Mouse (Mus musculus): ENCODE measurements at regions not wholly inside any gene's neighbourhood (a gene's known extent, or its start where the extent isn't known, plus 50 kb on each side); places are given as distances from the start of the nearest gene placed in this dataset.
"Not testable (repeated sequence)": the region's sequence is repeated elsewhere in the genome, so short reads cannot be mapped to it uniquely, and the experiment has no call there.

DNA sequence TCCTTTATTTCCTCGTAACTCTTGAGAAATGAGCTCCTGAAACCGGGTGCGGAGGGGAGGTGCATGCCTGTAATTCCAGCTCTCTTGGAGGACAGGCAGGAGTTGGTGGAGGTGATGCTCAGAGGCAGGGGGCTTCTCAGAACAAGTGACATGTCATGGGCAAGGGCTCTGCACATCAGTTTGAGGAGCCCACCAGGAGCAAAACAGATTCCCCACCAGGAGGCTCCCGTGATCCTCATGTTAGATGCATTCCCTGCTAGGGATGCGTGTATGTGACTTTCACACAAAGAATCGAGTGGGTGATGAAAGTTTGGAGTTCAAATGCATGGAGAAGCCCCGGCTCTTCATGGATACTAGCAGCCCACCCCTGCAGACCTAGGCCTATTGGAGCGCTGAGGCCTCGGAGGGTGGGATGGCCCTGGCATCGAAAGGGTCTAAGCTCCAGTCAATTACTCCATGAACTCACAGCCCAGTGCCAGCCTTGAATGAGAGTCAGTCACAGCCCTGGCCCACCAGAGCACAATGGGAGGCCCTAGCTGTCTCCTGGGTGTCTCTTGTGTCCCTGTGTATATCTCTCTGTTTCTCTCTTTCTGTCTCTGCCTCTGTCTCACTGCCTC, 150.1 kb upstream of the A430005L14Rik start:
- DNase-seq (ENCODE audit: low read depth in 3 of 3, low spot score in 3 of 3) (no peak), ATAC-seq (ENCODE audit: insufficient read depth) (no peak)
- Histone ChIP-seq H3K4me2 (ENCODE audit: low read depth) (no peak overlapping the region), H3K9ac (replicated peaks) (no peak overlapping the region), H3K36me3 (replicated peaks; ENCODE audit: control insufficient read depth, insufficient read depth, low read depth) (no peaks in the 10 kb centered on the region), H3K27me3 (ENCODE audit: control insufficient read depth, insufficient read depth, low read length) (no peaks in the 10 kb centered on the region), H3K27ac (no peak overlapping the region), H3K9me3 (ENCODE audit: control insufficient read depth, low read length) (no peaks in the 10 kb centered on the region), H3K4me3 (ENCODE audit: insufficient read depth in 1 of 2, low read depth in 2 of 2, low read length in 2 of 2) (no peak overlapping the region), H3K4me1 (replicated peaks; ENCODE audit: control insufficient read depth in 2 of 2, insufficient read depth in 2 of 2, low read length in 1 of 2) (no peaks in the 10 kb centered on the region)
- 37% methylated on average over 10 of the region's 10 CpGs for WGBS (ENCODE audit: insufficient replicate concordance)
- TF ChIP-seq CTCF (IDR thresholded peaks at IDR 0.05; ENCODE audit: low read depth), result no peak
- no peak for TF ChIP-seq EP300 (IDR thresholded peaks at IDR 0.05; ENCODE audit: low read depth)

DNA sequence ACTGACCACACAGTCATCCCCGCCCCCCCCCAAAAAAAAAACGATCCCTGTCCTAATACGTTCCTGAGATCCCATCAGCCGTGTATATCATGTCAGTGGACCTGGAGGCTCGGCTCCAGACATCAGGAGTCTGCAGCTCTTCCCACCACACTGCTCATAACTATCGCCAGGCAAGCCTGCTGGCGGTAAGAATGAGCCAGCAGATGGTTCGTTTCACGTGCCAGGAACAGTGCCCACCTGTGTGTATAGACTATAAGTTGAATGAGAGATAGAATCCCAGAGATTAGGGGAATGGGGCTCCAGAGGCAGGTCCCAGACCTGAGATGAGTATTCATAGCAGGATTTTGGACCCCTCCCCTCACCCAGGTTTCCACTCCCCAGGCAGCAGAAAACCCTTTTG, 144.2 kb upstream of the A430005L14Rik start:
- WGBS (ENCODE audit: insufficient replicate concordance), result 64% methylated on average over 9 of the region's 9 CpGs

GRCm38 (mm10) chr4:153827914-153828313, 129.1 kb upstream of the A430005L14Rik start:
- Histone ChIP-seq H3K4me1 (replicated peaks; ENCODE audit: control insufficient read depth in 2 of 2, insufficient read depth in 2 of 2, low read length in 1 of 2) (no peaks in the 10 kb centered on the region), H3K27me3 (ENCODE audit: control insufficient read depth, insufficient read depth, low read length) (no peaks in the 10 kb centered on the region), H3K36me3 (replicated peaks; ENCODE audit: control insufficient read depth, insufficient read depth, low read depth) (no peaks in the 10 kb centered on the region), H3K4me3 (ENCODE audit: insufficient read depth in 1 of 2, low read depth in 2 of 2, low read length in 2 of 2) (no peak overlapping the region), H3K9me3 (ENCODE audit: control insufficient read depth, low read length) (no peaks in the 10 kb centered on the region), H3K4me2 (ENCODE audit: low read depth) (no peak overlapping the region), H3K27ac (no peak overlapping the region), H3K9ac (replicated peaks) (no peak overlapping the region)
- TF ChIP-seq CTCF (IDR thresholded peaks at IDR 0.05; ENCODE audit: low read depth), result 0 out of 2 replicates have a peak, but pooled peaks have one; percentile 5
- TF ChIP-seq EP300 (IDR thresholded peaks at IDR 0.05; ENCODE audit: low read depth), result no peak
- DNase-seq (ENCODE audit: low read depth in 3 of 3, low spot score in 3 of 3) (no peak), ATAC-seq (ENCODE audit: insufficient read depth) (no peak)
- WGBS (ENCODE audit: insufficient replicate concordance), result 52% methylated on average over 9 of the region's 9 CpGs

More for the DNA sequence above, 144.2 kb upstream of the A430005L14Rik start:
- Histone ChIP-seq H3K9me3 (ENCODE audit: control insufficient read depth, low read length) (no peaks in the 10 kb centered on the region), H3K27me3 (ENCODE audit: control insufficient read depth, insufficient read depth, low read length) (no peaks in the 10 kb centered on the region), H3K4me3 (ENCODE audit: insufficient read depth in 1 of 2, low read depth in 2 of 2, low read length in 2 of 2) (no peak overlapping the region), H3K27ac (no peak overlapping the region), H3K4me1 (replicated peaks; ENCODE audit: control insufficient read depth in 2 of 2, insufficient read depth in 2 of 2, low read length in 1 of 2) (no peaks in the 10 kb centered on the region), H3K9ac (replicated peaks) (no peak overlapping the region), H3K4me2 (ENCODE audit: low read depth) (no peak overlapping the region), H3K36me3 (replicated peaks; ENCODE audit: control insufficient read depth, insufficient read depth, low read depth) (no peaks in the 10 kb centered on the region)
- DNase-seq (ENCODE audit: low read depth in 3 of 3, low spot score in 3 of 3) (no peak), ATAC-seq (ENCODE audit: insufficient read depth) (no peak)
- TF ChIP-seq CTCF (IDR thresholded peaks at IDR 0.05; ENCODE audit: low read depth) (no peak), EP300 (IDR thresholded peaks at IDR 0.05; ENCODE audit: low read depth) (no peak)

DNA sequence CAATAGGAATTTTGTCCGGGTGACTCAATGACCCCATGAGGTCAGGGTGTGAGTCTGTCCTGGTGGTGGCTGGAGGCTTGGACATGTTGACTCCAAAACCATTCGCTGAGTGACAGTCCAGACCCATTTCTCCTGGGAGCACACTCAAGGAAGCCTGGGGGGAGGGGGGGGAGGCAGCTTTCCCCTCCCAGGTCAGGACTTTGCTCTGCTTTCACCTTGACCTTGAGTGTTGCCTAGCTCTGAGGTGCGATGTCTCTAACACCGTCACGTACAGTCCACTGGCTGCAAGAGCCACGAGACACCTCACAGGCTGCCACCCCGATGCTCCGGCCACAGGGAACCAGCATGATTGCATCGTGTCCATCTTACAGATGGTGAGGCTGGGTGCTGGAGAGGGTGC, 127.3 kb upstream of the A430005L14Rik start:
- Histone ChIP-seq H3K27me3 (ENCODE audit: control insufficient read depth, insufficient read depth, low read length) (no peaks in the 10 kb centered on the region), H3K9ac (replicated peaks) (no peak overlapping the region), H3K9me3 (ENCODE audit: control insufficient read depth, low read length) (no peaks in the 10 kb centered on the region), H3K4me1 (replicated peaks; ENCODE audit: control insufficient read depth in 2 of 2, insufficient read depth in 2 of 2, low read length in 1 of 2) (no peaks in the 10 kb centered on the region), H3K4me3 (ENCODE audit: insufficient read depth in 1 of 2, low read depth in 2 of 2, low read length in 2 of 2) (no peak overlapping the region), H3K36me3 (replicated peaks; ENCODE audit: control insufficient read depth, insufficient read depth, low read depth) (no peaks in the 10 kb centered on the region), H3K27ac (no peak overlapping the region), H3K4me2 (ENCODE audit: low read depth) (no peak overlapping the region)
- DNase-seq (ENCODE audit: low read depth in 3 of 3, low spot score in 3 of 3) (no peak), ATAC-seq (ENCODE audit: insufficient read depth) (no peak)
- WGBS (ENCODE audit: insufficient replicate concordance), result 76% methylated on average over 9 of the region's 9 CpGs
- TF ChIP-seq CTCF (IDR thresholded peaks at IDR 0.05; ENCODE audit: low read depth) (no peak), EP300 (IDR thresholded peaks at IDR 0.05; ENCODE audit: low read depth) (no peak)

DNA sequence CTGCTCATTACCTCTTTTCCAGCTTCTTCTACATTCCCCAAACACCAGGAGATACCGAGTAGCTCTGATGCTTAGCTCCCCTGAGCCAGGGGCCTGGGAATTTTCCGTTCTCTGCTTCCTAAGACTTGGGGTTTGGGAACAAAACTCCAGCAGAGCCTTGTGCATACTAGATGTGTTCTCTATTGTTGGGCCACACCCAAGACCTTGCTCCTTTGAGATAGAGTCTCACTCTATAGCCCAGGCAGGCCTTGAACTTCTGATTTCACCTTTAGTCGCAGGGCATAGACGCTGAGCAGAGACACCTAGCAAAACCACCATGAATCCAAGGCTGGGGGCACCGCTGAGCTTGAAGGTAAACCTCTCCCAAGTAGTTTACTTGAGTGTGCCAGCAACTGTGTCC, 126.5 kb upstream of the A430005L14Rik start:
- Histone ChIP-seq H3K36me3 (replicated peaks; ENCODE audit: control insufficient read depth, insufficient read depth, low read depth) (no peaks in the 10 kb centered on the region), H3K27me3 (ENCODE audit: control insufficient read depth, insufficient read depth, low read length) (no peaks in the 10 kb centered on the region), H3K4me1 (replicated peaks; ENCODE audit: control insufficient read depth in 2 of 2, insufficient read depth in 2 of 2, low read length in 1 of 2) (no peaks in the 10 kb centered on the region), H3K4me2 (ENCODE audit: low read depth) (no peak overlapping the region), H3K27ac (no peak overlapping the region), H3K4me3 (ENCODE audit: insufficient read depth in 1 of 2, low read depth in 2 of 2, low read length in 2 of 2) (no peak overlapping the region), H3K9ac (replicated peaks) (no peak overlapping the region), H3K9me3 (ENCODE audit: control insufficient read depth, low read length) (no peaks in the 10 kb centered on the region)
- DNase-seq (ENCODE audit: low read depth in 3 of 3, low spot score in 3 of 3) (no peak), ATAC-seq (ENCODE audit: insufficient read depth) (no peak)
- TF ChIP-seq EP300 (IDR thresholded peaks at IDR 0.05; ENCODE audit: low read depth), result no peak
- no peak for TF ChIP-seq CTCF (IDR thresholded peaks at IDR 0.05; ENCODE audit: low read depth)
- WGBS (ENCODE audit: insufficient replicate concordance), result 68% methylated on average over 5 of the region's 5 CpGs

DNA sequence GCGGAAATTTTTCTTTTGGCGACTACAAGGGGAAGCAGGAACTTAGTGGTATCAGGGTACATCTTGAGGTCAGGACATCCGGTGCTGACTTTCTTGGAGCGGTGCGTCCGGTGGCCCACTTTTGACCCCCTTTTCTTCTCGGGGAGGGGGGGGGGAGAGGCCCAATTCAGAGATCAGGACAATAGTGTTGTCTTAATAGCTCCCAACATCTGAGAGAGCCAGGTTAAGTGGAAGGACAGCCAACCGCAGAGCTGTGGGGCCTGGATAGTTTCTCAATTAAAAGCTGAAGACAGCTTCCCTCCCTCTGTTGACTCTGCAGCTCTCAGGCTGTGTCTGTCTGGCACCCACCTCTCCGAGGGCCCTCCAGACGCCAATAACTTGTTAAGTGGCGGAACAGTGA, 125.8 kb upstream of the A430005L14Rik start:
- not testable (repeated sequence) for H3K4me3 ChIP-seq (ENCODE audit: insufficient read depth in 1 of 2, low read depth in 2 of 2, low read length in 2 of 2); H3K36me3 ChIP-seq (replicated peaks; ENCODE audit: control insufficient read depth, insufficient read depth, low read depth); H3K4me1 ChIP-seq (replicated peaks; ENCODE audit: control insufficient read depth in 2 of 2, insufficient read depth in 2 of 2, low read length in 1 of 2); H3K27ac ChIP-seq; H3K4me2 ChIP-seq (ENCODE audit: low read depth); H3K9ac ChIP-seq (replicated peaks); ATAC-seq (ENCODE audit: insufficient read depth); DNase-seq (ENCODE audit: low read depth in 3 of 3, low spot score in 3 of 3); H3K27me3 ChIP-seq (ENCODE audit: control insufficient read depth, insufficient read depth, low read length); H3K9me3 ChIP-seq (ENCODE audit: control insufficient read depth, low read length)
- WGBS (ENCODE audit: insufficient replicate concordance), result 57% methylated on average over 10 of the region's 11 CpGs
